Mouse (Mus musculus) left cerebral cortex, adult 9 months (tissue): ENCODE results near the gene Ddx59.
A peak's percentile ranks its signal among the peaks of the same experiment; 100 is the strongest.

ENCODE experiments used
- DNase-seq, 2 experiments: peaks; one replicate each; pipeline ENCODE4 v3.0.0; 2022; ENCODE audit warnings: low spot score in 2 of 2

Ddx59 gene

GRCm38 (mm10) chr1:136447338-136447737 is 32.3 kb downstream of the Ddx59 start:
- DNase-seq = no peak

- no peak for DNase-seq
Measured at GRCm38 (mm10) chr1:136449541-136449940, 34.5 kb downstream of the Ddx59 start.

GRCm38 (mm10) chr1:136450206-136450605 is 35.1 kb downstream of the Ddx59 start:
- DNase-seq = no peak

GRCm38 (mm10) chr1:136452421-136452820 is 37.4 kb downstream of the Ddx59 start:
- DNase-seq = no peak

- DNase-seq = no peak
Measured at GRCm38 (mm10) chr1:136455756-136456585, 40.9 kb downstream of the Ddx59 start.

- DNase-seq = no peak
Measured at GRCm38 (mm10) chr1:136456741-136457140, 41.7 kb downstream of the Ddx59 start.

- DNase-seq = no peak
Measured at GRCm38 (mm10) chr1:136457403-136457802, 42.3 kb downstream of the Ddx59 start.

- no peak for DNase-seq
Measured at GRCm38 (mm10) chr1:136458691-136459245, 43.7 kb downstream of the Ddx59 start.

GRCm38 (mm10) chr1:136462443-136462842 is 47.4 kb downstream of the Ddx59 start:
- peak in 1 of 2 experiments; percentile 36 for DNase-seq

- no peak for DNase-seq
Measured at GRCm38 (mm10) chr1:136465168-136465567, 50.1 kb downstream of the Ddx59 start.

- peak; percentile 72 to 92 for DNase-seq
Measured at GRCm38 (mm10) chr1:136466143-136466811, 51.2 kb downstream of the Ddx59 start, which contains the start of gene Kif14. TSS of gene Kif14 (plus strand) at chr1:136466343.

- no peak for DNase-seq
Measured at GRCm38 (mm10) chr1:136469408-136469807, 54.3 kb downstream of the Ddx59 start.

GRCm38 (mm10) chr1:136470471-136470870 is 55.4 kb downstream of the Ddx59 start:
- DNase-seq = no peak
